Mouse (Mus musculus): ENCODE measurements around the gene Kcnk3.

Gene Kcnk3

DNA sequence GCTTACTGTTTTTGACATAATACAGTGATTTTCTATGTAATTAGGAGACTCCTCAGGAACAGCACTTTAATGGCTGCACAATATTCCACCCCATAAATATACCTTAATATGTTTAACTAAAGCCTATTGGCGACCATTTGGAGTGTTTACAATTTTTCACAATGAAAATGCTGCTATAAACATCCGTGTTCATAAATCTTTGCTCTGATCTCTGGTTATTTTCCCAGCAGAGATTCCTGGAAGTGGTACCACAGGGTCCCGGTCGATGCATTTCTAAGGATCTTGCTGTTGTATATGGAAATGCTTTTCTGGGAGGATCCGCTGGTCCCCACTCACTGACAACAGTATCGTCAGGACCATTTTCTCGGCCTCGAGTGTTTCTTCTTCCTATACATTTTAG lies 25.3 kb downstream of the Kcnk3 start:
- DNase-seq (ENCODE audit: low spot score), result no peak

DNA sequence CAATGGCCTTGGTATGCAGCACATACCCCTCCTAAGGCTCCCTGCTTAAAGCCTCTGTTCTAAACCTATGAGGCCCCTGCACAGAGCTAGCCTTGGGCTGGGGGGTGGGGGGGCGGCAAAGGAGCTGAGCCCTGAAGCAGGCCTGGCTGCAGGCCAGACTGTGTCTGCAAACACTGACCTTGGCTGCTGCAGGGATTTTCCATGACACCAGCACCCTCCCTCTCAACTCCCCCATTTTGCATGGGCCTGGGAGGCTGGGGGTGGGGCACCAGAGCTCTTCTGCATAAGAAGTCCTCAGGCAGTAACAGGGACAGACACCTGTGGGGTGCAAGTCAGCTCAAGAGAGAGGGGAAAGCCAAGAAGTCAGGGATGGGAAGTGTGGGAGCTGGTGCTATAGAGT lies 26.3 kb downstream of the Kcnk3 start:
- DNase-seq (ENCODE audit: low spot score), result peak; percentile 87

GRCm38 (mm10) chr5:30615416-30615815 lies 27.4 kb downstream of the Kcnk3 start:
- no peak for DNase-seq (ENCODE audit: low spot score)

DNA sequence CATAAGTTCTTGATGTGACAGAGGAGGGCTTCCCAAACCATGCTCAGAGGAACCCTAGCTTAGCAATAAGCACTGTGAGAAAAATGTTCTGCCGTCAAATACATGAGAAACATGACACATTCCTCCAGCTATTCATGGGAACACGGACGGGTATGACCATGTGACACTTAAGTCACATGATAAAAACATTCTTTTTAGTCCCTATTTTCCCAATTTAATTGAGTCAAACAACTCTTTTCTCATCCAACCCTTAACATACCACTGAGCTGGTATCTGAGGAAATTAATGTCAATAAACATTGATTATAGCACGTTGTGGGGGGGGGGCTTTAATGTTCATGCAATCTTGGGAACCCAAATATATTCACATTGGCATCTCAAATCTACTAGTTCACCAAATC lies 27.8 kb downstream of the Kcnk3 start:
- no peak for DNase-seq (ENCODE audit: low spot score)

- no peak for DNase-seq (ENCODE audit: low spot score)
Measured at GRCm38 (mm10) chr5:30616644-30617043, 28.7 kb downstream of the Kcnk3 start.

- DNase-seq (ENCODE audit: low spot score), result no peak
Measured at GRCm38 (mm10) chr5:30617357-30617756, 29.4 kb downstream of the Kcnk3 start.

DNA sequence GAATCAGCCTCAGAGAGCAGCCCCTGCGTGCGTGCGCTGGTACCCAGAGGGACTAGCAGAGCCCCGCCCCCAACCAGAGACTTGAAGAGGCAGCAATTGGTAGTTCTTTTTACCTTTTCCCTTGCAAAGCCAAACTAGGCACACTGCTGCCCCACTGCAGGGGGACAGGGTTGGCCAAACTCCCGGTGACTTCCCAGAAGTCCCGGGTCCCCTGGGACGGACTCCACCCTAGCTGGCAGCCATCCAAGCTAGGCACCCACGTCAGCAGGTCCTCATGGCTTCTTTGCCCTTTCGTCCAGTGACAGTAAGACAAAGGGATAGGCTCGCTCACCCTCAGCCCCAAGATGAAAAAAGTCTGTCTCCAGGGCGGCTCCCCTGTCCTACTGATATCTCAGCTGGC lies 29.9 kb downstream of the Kcnk3 start:
- peak; percentile 31 for DNase-seq (ENCODE audit: low spot score)

DNA sequence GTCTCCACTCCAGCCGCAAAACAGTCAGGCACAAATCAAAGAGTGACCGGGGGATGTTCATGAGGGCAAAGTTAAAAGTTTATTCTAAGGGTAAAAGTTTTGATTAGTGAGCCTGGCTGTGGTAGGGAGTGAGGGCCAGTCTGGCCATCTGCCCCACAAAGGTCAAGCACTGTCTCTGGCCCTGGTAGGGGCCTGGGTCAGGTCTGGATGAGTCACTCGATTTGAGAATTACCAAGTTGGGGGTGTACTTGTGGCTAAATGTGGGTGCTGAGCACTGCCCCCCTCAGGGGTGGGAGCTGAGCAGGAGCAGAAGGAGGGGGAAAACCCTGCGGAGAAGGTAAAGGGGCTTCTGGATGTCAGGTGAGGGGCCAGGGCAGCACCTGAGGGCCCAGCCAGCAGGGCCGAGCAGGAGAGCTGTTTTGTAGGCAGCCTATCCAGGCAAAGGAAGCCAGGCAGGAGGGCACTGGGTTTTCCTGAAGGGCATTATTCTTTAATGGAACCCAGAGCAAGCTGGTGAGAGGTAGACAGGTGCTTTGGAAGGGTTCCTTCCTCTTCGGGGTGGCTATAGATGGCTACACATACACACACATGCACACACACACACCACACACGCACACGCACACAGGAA lies 30.5 kb downstream of the Kcnk3 start:
- no peak for DNase-seq (ENCODE audit: low spot score)

DNA sequence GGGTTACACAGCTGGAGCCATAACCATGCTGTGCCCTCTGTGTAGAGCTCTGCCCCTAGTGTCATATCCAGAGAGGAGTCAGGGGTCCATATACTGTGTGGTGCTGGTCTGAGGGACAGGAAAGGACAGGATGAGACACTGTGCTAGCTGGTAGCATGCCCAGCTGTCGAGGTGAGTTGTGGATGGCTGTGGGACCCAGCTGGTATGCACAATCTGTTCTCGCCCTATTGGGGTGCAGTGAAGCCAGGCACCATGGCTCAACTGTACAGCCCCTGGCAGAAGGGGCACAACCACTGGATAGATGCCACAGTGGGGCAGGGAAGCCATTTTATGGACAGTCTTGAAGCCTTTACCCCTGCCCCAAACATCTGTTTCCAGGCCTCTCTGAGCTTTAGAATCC lies 31.2 kb downstream of the Kcnk3 start:
- DNase-seq (ENCODE audit: low spot score), result no peak

- no peak for DNase-seq (ENCODE audit: low spot score)
Measured at GRCm38 (mm10) chr5:30620567-30620966, 32.6 kb downstream of the Kcnk3 start.

GRCm38 (mm10) chr5:30621211-30621790 lies 33.3 kb downstream of the Kcnk3 start:
- DNase-seq (ENCODE audit: low spot score), result no peak

DNA sequence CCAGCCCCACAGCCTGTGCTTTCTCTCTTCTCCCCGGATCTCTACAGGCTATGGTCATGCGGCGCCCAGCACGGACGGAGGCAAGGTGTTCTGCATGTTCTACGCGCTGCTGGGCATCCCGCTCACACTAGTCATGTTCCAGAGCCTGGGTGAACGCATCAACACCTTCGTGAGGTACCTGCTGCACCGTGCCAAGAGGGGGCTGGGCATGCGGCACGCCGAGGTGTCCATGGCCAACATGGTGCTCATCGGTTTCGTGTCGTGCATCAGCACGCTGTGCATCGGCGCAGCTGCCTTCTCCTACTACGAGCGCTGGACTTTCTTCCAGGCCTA lies 33.8 kb downstream of the Kcnk3 start:
- DNase-seq (ENCODE audit: low spot score), result no peak

DNA sequence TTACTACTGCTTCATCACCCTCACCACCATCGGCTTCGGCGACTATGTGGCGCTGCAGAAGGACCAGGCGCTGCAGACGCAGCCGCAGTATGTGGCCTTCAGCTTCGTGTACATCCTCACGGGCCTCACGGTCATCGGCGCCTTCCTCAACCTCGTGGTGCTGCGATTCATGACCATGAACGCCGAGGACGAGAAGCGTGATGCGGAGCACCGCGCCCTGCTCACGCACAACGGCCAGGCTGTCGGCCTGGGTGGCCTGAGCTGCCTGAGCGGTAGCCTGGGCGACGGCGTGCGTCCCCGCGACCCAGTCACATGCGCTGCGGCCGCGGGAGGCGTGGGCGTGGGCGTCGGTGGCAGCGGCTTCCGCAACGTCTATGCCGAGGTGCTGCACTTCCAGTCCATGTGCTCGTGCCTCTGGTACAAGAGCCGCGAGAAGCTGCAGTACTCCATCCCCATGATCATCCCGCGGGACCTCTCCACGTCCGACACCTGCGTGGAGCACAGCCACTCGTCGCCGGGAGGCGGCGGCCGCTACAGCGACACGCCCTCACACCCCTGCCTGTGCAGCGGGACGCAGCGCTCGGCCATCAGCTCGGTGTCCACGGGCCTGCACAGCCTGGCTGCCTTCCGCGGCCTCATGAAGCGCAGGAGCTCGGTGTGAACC lies 34.3 kb downstream of the Kcnk3 start:
- DNase-seq (ENCODE audit: low spot score), result no peak

DNA sequence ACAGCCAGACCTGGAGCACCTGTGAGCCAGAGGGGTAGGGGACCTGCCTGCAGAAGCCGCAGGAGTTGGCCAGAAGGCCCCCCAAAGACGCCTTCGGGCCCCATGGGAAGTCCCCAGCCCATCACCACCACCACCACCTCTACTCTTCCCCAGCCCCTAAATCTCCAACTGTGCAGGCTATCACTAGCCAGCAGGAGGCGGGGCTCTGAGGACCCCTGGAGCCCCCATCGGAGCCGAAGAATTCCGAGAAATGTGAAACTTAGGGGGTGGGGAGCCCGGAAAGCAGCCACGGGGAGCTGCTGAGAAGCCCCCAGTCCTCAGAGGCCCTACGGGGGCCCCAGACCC lies 34.8 kb downstream of the Kcnk3 start:
- DNase-seq (ENCODE audit: low spot score), result no peak

- DNase-seq (ENCODE audit: low spot score), result no peak
Measured at GRCm38 (mm10) chr5:30623380-30623779, 35.4 kb downstream of the Kcnk3 start.

- DNase-seq (ENCODE audit: low spot score), result no peak
Measured at GRCm38 (mm10) chr5:30624311-30624710, 36.3 kb downstream of the Kcnk3 start.

DNA sequence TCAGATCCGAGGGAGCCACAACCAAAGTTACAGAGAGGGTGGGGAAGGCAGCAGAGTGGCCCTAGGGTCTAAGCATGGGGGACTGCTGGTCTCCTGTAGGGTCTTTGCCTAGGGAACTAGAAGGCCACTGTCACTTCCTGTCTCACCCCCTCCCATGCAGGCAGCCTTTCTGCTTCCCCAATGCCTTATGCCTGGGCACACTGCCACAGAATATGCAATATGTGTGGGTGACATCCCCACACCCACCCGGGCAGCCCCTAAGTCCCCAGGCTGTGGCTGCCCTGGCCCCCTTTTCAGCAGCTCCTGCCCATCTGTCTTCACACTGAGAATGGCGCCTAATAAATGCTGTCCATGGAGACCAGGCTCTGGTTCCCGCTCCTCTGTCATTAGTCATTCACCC lies 36.9 kb downstream of the Kcnk3 start:
- DNase-seq (ENCODE audit: low spot score), result no peak

GRCm38 (mm10) chr5:30625379-30625778 lies 37.4 kb downstream of the Kcnk3 start:
- DNase-seq (ENCODE audit: low spot score), result no peak

DNA sequence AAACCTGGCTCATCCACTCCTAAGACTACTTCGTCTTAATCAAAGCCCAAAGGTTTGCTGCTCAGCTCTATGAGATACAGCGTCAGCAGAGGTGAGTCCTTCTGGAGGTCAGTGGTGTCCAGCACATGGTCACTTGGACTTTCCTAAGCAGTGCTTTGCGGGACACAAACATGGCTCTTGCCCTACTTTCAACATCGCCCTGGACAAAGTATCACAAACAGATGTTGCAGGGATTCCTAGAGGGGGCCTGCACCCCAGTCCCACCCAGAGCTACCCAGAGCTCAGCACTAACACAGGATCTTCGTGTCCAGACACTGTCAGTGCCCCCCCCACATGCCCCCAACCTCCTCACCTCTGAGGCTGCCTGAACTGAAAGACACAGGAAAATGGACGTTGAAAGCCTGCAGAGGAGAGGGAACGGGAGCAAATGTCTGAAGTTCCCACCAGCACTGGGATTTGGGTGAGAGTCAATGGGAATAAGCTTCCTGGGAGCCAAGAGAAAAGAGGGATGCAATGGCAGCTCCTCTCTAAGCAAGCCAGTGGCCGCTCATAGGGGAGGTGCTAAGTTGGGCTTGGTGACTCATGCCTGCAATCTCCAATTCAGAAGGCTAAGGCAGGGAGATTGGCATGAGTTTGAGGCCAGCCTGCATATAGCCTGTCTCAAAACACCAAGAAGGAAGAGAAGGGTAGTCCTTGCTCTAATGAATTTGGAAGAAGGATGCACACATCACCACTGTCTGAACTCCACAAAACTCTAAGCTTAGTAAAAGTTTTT lies 38.5 kb downstream of the Kcnk3 start:
- no peak for DNase-seq (ENCODE audit: low spot score)

- DNase-seq (ENCODE audit: low spot score), result no peak
Measured at GRCm38 (mm10) chr5:30628511-30628910, 40.5 kb downstream of the Kcnk3 start.

DNA sequence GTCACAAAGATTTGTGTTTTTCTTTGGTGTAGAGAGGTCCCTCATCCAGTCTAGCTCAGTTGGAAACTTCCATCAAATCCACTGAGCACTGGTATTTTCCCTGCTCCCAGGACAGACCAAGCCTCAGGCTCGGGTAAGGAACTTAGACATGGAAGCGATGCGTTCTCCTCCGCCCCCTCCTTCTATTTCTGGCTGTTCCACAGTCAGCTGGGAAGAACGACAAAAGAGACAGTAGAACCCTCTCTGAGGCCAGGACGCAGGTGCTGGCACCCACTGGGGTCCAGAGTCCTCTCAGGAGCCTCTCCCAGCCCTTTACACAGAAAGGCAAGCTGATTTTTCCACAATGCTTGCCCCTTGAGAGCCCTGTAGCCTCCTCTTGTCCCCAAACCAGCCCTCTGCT lies 42.4 kb downstream of the Kcnk3 start:
- no peak for DNase-seq (ENCODE audit: low spot score)

DNA sequence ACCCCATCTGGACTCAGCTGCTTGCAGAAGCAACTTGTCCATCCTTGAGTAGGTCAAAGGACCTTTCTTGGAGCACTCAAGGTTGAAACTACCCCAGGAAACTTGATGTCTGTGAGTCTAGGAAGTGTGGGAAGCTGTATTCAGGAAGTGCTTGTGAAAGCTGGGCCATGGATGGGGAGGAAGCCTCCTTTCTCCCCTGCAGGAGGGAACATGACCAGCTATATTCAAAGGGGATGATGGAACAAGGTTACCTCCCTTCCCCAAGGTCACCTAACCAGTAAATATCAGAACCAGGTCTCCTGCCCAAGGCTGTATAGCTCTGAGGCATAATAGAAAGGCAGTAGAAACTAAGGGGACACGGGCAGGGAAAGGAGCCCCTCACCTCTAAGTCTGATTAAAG lies 44.2 kb downstream of the Kcnk3 start:
- DNase-seq (ENCODE audit: low spot score), result no peak

GRCm38 (mm10) chr5:30636994-30637393 lies 49.0 kb downstream of the Kcnk3 start:
- DNase-seq (ENCODE audit: low spot score), result no peak
